Mouse (Mus musculus) colon, adult 2 months (tissue): Measurements from ENCODE around the gene Acod1. TPM values are rescaled to one million over a fixed set of nuclear protein-coding genes. Genes with fewer than 3 reads are reported as not detected.

Experiments
- polyA plus RNA-seq: library from polyadenylated mRNA; depleted of rRNA; stranded (reverse); fragments of >200 nt; gene quantifications from 2 replicates; pipeline ENCODE4 v1.2.3, GENCODE M21; 2012; rRNA removed

Acod1 gene
- polyA plus RNA-seq: 0.22 and 0.30 TPM in 2 replicates

DNA sequence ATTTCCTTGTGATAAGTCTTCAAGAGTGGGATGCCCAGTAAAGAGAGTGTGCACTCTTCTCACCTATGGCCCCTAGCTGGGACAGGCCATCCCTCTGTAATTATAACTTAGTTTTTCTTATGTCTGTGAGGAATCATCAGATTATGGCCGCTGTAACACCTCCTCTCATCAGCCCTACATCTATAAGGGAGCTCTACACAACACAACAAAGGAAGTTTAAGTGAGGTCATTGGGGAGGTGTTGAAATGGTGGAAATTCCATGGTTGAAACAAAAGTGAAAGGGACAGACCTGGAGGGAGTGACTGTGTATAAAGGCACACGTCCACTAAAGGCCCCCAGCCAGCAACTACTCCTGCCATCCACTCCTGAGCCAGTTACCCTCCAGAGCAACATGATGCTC lies at the start of gene Acod1:
Gene Acod1 (plus strand): TSS at position 301 of the 400 bp plus-strand sequence.

DNA sequence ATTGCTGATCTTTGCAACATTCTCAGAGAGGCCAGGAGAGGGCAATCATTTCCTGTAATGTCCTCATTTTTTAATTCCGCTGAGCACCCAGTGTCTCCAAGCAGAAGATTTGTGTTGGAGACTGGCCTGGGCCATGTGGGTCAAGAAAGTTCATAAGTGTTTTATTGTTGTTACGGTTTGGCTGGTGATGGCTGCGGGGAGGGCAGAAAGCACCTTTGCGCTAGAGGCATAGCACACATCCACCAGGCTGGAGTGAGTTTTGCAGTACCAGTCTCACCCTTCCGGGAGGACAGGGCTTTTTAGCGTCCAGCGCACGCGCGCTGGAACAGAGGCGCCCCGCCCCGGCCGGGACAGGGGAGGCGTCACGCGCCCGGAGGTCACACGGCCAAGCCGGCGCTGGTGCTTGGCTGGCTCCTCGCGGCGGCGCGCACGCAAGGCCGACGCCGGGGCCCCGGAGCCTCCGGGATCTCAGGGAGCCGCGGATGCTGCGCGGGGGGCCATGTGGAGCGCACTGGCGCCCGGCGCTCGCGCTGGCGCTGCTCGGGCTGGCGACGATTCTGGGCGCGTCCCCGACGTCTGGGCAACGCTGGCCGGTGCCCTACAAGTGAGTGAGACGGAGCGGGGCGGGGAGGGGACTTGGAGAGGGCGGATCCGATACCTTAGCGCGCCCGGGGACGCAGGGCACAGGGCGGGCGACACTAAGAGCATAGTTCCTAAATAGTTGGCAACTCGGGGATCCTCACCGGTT lies 23.3 kb downstream of the Acod1 start, which contains the start of gene Cln5:
Gene Cln5 (plus strand): TSS at position 353 of the 748 bp plus-strand sequence.

GRCm38 (mm10) chr14:103099238-103099933 lies 52.6 kb downstream of the Acod1 start, which contains the start of gene Fbxl3:
Fbxl3 (minus strand) TSS chr14:103099566.

Other genes starting within 250 kb of the Acod1 start
- 21.2 and 28.2 TPM in 2 replicates for gene Kctd12, start 64.3 kb upstream of the Acod1 start, polyA plus RNA-seq
- gene Cln5, start 23.2 kb downstream of the Acod1 start, polyA plus RNA-seq: 28.0 and 35.9 TPM in 2 replicates
- 56.4 and 59.8 TPM in 2 replicates for gene Fbxl3, start 52.6 kb downstream of the Acod1 start, polyA plus RNA-seq